Mouse (Mus musculus) olfactory bulb, adult 2 months (tissue): ENCODE data around the gene Me1.

Source experiments
- CTCF ChIP-seq: fragments of 200-500 bp; IDR thresholded peaks from 2 replicates; pipeline ENCODE4 v1.5.1; 2012; ENCODE audit warnings: low read depth, mild to moderate bottlenecking, low read length, moderate library complexity; ENCODE audit not compliant: insufficient read depth
- POLR2A ChIP-seq: fragments of 200-500 bp; IDR thresholded peaks from 2 replicates; pipeline ENCODE4 v1.6.1; 2012; ENCODE audit warnings: mild to moderate bottlenecking, low read depth, low read length, moderate library complexity; ENCODE audit not compliant: insufficient read depth

DNA sequence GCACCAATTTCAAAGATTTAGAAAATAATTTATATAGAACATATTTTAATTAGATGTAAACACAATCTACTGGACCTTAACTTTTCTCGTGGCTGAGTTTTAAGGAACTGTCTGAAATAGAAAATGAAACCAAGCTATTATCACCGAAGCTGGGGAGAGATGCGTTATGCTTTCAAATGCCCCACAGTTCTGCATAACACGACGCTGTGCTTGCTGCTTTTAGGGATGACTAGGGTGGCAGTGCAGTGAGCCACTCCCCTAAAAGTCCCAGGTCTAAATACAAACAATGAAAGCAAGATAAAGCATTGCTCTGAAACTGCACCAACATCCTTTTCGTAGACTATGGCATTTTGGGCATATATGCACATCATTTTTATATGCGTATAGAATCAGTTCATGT, 64.6 kb downstream of the Me1 start:
- TF ChIP-seq CTCF (no peak), POLR2A (no peak)
